In genomic region chr19:4099056-4099455, GRCm38 (mm10) we compare ENCODE assay signal across 8 mouse cellular contexts. TPM values are rescaled to one million over a fixed set of nuclear protein-coding genes. Genes with fewer than 3 reads are reported as not detected.
DNase-seq lines count a peak whose midpoint lies in the region; ATAC-seq and TF ChIP-seq lines count a peak whose summit lies in the region.

No protein-coding gene starts in this region.

- peak; percentile 99 for TF ChIP-seq CTCF in bone marrow, adult 2 months (IDR thresholded peaks at IDR 0.05; ENCODE audit: control insufficient read depth, insufficient read depth, low read length)
- peak; percentile 95 for TF ChIP-seq CTCF in embryonic fibroblast, embryonic 13.5 days (IDR thresholded peaks at IDR 0.05; ENCODE audit: borderline replicate concordance, insufficient read depth, low read length)

- no peaks in the 10 kb centered on the region for H3K36me3 ChIP-seq in heart, embryonic 11.5 days (ENCODE audit: control insufficient read depth, insufficient read depth, low read length)
- 0 out of 2 replicates have a peak, but pooled peaks cover 3% of the 10 kb centered on the region for H3K36me3 ChIP-seq in kidney, embryonic 15.5 days

- 2% methylated on average over 9 of the region's 9 CpGs for WGBS in bone marrow, adult 2 months
- 11% methylated on average over 9 of the region's 9 CpGs for WGBS in heart, embryonic 11.5 days (ENCODE audit: insufficient replicate concordance)
- WGBS in kidney, embryonic 15.5 days = 14% methylated on average over 9 of the region's 9 CpGs

- peak; percentile 93 for DNase-seq in A20 (ENCODE audit: low read depth, low spot score)
- DNase-seq in liver = peak; percentile 94
- DNase-seq in monocyte, adult 2 months (ENCODE audit: low read depth in 1 of 2, low spot score in 2 of 2) = peak; percentile 79 to 88
- peak; percentile 91 to 96 for DNase-seq in spleen, postnatal 14 days (ENCODE audit: low spot score in 2 of 2)

- peaks cover 34% of the 10 kb centered on the region for H3K27me3 ChIP-seq in heart, embryonic 11.5 days (ENCODE audit: control insufficient read depth, insufficient read depth, low read length)
- H3K27me3 ChIP-seq in kidney, embryonic 15.5 days = peaks cover 34% of the 10 kb centered on the region

- TF ChIP-seq POLR2A in bone marrow, adult 2 months (IDR thresholded peaks at IDR 0.05; ENCODE audit: borderline replicate concordance, control insufficient read depth, low read depth, low read length) = no peak
- peak; percentile 41; the same call in 1 of the 2 replicates for TF ChIP-seq POLR2A in embryonic fibroblast, embryonic 13.5 days (IDR thresholded peaks at IDR 0.05; ENCODE audit: low read depth, low read length)

- no peaks in the 10 kb centered on the region for H3K9me3 ChIP-seq in heart, embryonic 11.5 days (replicated peaks; ENCODE audit: control insufficient read depth, low read length)
- no peaks in the 10 kb centered on the region for H3K9me3 ChIP-seq in kidney, embryonic 15.5 days (replicated peaks)

- H3K4me3 ChIP-seq in bone marrow, adult 2 months (replicated peaks; ENCODE audit: control insufficient read depth, low read depth, low read length) = peak overlapping the region; percentile 31
- no peak overlapping the region for H3K4me3 ChIP-seq in embryonic fibroblast, embryonic 13.5 days (ENCODE audit: insufficient read depth, low read length)
- no peak overlapping the region for H3K4me3 ChIP-seq in heart, embryonic 11.5 days (ENCODE audit: low read depth, low read length)
- peak overlapping the region; percentile 65 for H3K4me3 ChIP-seq in kidney, embryonic 15.5 days (replicated peaks)

- H3K27ac ChIP-seq in bone marrow, adult 2 months (ENCODE audit: control insufficient read depth, insufficient read depth, low read depth, low read length, poor library complexity) = peak overlapping the region; percentile 97
- peak overlapping the region; percentile 23 for H3K27ac ChIP-seq in embryonic fibroblast, embryonic 13.5 days (ENCODE audit: insufficient read depth, low read length)
- H3K27ac ChIP-seq in heart, embryonic 11.5 days (ENCODE audit: low read depth, low read length) = no peak overlapping the region
- peak overlapping the region; percentile 14 for H3K27ac ChIP-seq in kidney, embryonic 15.5 days

- H3K4me1 ChIP-seq in bone marrow, adult 2 months (ENCODE audit: control insufficient read depth, insufficient read depth, low read length) = peaks cover 3% of the 10 kb centered on the region; the same call in 1 of the 2 replicates
- H3K4me1 ChIP-seq in embryonic fibroblast, embryonic 13.5 days (ENCODE audit: control insufficient read depth, insufficient read depth, low read length) = peaks cover 5% of the 10 kb centered on the region; the same call in 1 of the 2 replicates
- peaks cover 30% of the 10 kb centered on the region for H3K4me1 ChIP-seq in heart, embryonic 11.5 days (ENCODE audit: control insufficient read depth, insufficient read depth, low read length)
- H3K4me1 ChIP-seq in kidney, embryonic 15.5 days = peaks cover 52% of the 10 kb centered on the region

- H3K9ac ChIP-seq in heart, embryonic 11.5 days (ENCODE audit: low read depth, low read length) = no peak overlapping the region
- H3K9ac ChIP-seq in kidney, embryonic 15.5 days = no peak overlapping the region

- peak overlapping the region; percentile 92 for H3K4me2 ChIP-seq in heart, embryonic 11.5 days
- H3K4me2 ChIP-seq in kidney, embryonic 15.5 days = peak overlapping the region; percentile 81

- no peak for ATAC-seq in heart, embryonic 11.5 days (replicated peaks; ENCODE audit: insufficient number of reproducible peaks, low FRiP score, low TSS enrichment)
- ATAC-seq in kidney, embryonic 15.5 days (replicated peaks; ENCODE audit: low FRiP score) = no peak

RNA-seq across cellular contexts. Expression of gene Pitpnm1, which starts 0.7 kb away (rescaled TPM):
- 72.3 and 159 TPM in 2 replicates for polyA plus RNA-seq in bone marrow, adult 2 months (2011; ENCODE audit: insufficient read depth, insufficient read length, low replicate concordance, missing spikeins)
- 14.5 and 19.5 TPM in 2 replicates for polyA plus RNA-seq in embryonic fibroblast, embryonic 13.5 days (2011; ENCODE audit: insufficient read length, low read depth, missing spikeins)
- 15.5 and 17.3 TPM in 2 replicates for polyA plus RNA-seq in heart, embryonic 11.5 days (2014; fragmentation: Nextera tagmentation; extraction: Ambion mirVana)
- polyA plus RNA-seq in kidney, embryonic 15.5 days (2015; fragmentation: Nextera tagmentation; extraction: Ambion mirVana) = 14.0 and 15.8 TPM in 2 replicates

RNA-seq across cellular contexts. Expression of gene Cdk2ap2, which starts 2.1 kb away (rescaled TPM):
- polyA plus RNA-seq in bone marrow, adult 2 months (2011; ENCODE audit: insufficient read depth, insufficient read length, low replicate concordance, missing spikeins) = 93.3 and 143 TPM in 2 replicates
- polyA plus RNA-seq in embryonic fibroblast, embryonic 13.5 days (2011; ENCODE audit: insufficient read length, low read depth, missing spikeins) = 25.1 and 32.1 TPM in 2 replicates
- 63.4 and 64.0 TPM in 2 replicates for polyA plus RNA-seq in heart, embryonic 11.5 days (2014; fragmentation: Nextera tagmentation; extraction: Ambion mirVana)
- polyA plus RNA-seq in kidney, embryonic 15.5 days (2015; fragmentation: Nextera tagmentation; extraction: Ambion mirVana) = 116 and 117 TPM in 2 replicates

RNA-seq across cellular contexts. Expression of gene Cabp2, which starts 17.7 kb away (rescaled TPM):
- not detected in 2 replicates for polyA plus RNA-seq in bone marrow, adult 2 months (2011; ENCODE audit: insufficient read depth, insufficient read length, low replicate concordance, missing spikeins)
- polyA plus RNA-seq in embryonic fibroblast, embryonic 13.5 days (2011; ENCODE audit: insufficient read length, low read depth, missing spikeins) = not detected in 2 replicates
- polyA plus RNA-seq in heart, embryonic 11.5 days (2014; fragmentation: Nextera tagmentation; extraction: Ambion mirVana) = not detected in 2 replicates
- 0.22 and 0.84 TPM in 2 replicates for polyA plus RNA-seq in kidney, embryonic 15.5 days (2015; fragmentation: Nextera tagmentation; extraction: Ambion mirVana)

RNA-seq across cellular contexts. Expression of gene Aip, which starts 26.6 kb away (rescaled TPM):
- polyA plus RNA-seq in bone marrow, adult 2 months (2011; ENCODE audit: insufficient read depth, insufficient read length, low replicate concordance, missing spikeins) = 22.0 and 53.5 TPM in 2 replicates
- polyA plus RNA-seq in embryonic fibroblast, embryonic 13.5 days (2011; ENCODE audit: insufficient read length, low read depth, missing spikeins) = 63.9 and 72.7 TPM in 2 replicates
- polyA plus RNA-seq in heart, embryonic 11.5 days (2014; fragmentation: Nextera tagmentation; extraction: Ambion mirVana) = 91.4 and 93.4 TPM in 2 replicates
- 98.0 and 108 TPM in 2 replicates for polyA plus RNA-seq in kidney, embryonic 15.5 days (2015; fragmentation: Nextera tagmentation; extraction: Ambion mirVana)

RNA-seq across cellular contexts. Expression of gene Gstp3, which starts 39.7 kb away (rescaled TPM):
- 13.5 and 18.0 TPM in 2 replicates for polyA plus RNA-seq in bone marrow, adult 2 months (2011; ENCODE audit: insufficient read depth, insufficient read length, low replicate concordance, missing spikeins)
- not detected in 2 replicates for polyA plus RNA-seq in embryonic fibroblast, embryonic 13.5 days (2011; ENCODE audit: insufficient read length, low read depth, missing spikeins)
- polyA plus RNA-seq in heart, embryonic 11.5 days (2014; fragmentation: Nextera tagmentation; extraction: Ambion mirVana) = 0.49 TPM in 1 of 2 replicates, not detected in the other
- 0.73 and 1.4 TPM in 2 replicates for polyA plus RNA-seq in kidney, embryonic 15.5 days (2015; fragmentation: Nextera tagmentation; extraction: Ambion mirVana)

Comparison
In these comparisons a context has a peak if more than half of its experiments do, and no peak if none do; other contexts are left out.
1. H3K4me3 ChIP-seq: peak in bone marrow, adult 2 months (single experiment) and kidney, embryonic 15.5 days (single experiment); none in embryonic fibroblast, embryonic 13.5 days (single experiment) and heart, embryonic 11.5 days (single experiment).
2. Peak in every context shown above with its lines, with median percentiles within 50 percentile points of each other: DNase-seq.